Mouse (Mus musculus) adrenal gland (tissue): ENCODE data around the gene Ranbp10.

Experiments used
- intact Hi-C: fragments of 180-260 bp; cut with DNase I; formaldehyde crosslinking; loops from one replicate; pipeline ENCODE4 v1.15.1; 2025

The Ranbp10 gene

GRCm38 (mm10) chr8:105722861-105723260 lies 104.3 kb downstream of the Ranbp10 start:
- intact Hi-C loops = no loop called here

GRCm38 (mm10) chr8:105719637-105720036 lies 107.5 kb downstream of the Ranbp10 start:
- intact Hi-C loops = no loop called here
